Mouse (Mus musculus) brown adipose tissue, adult 24 weeks (tissue): ENCODE data around the gene Plcl2. TPM values are rescaled to one million over a fixed set of nuclear protein-coding genes. Genes with fewer than 3 reads are reported as not detected.
A peak's percentile ranks its signal among the peaks of the same experiment; 100 is the strongest.

Source experiments
- H3K27ac ChIP-seq: fragments of 200-500 bp; replicated peaks from 2 replicates; pipeline ENCODE4 v1.5.1; 2012; ENCODE audit warnings: low read depth, mild to moderate bottlenecking, low read length
- H3K4me1 ChIP-seq: fragments of 200-500 bp; 2 replicates; pipeline ENCODE4 v1.6.1; 2012; ENCODE audit warnings: low read length, mixed read lengths; ENCODE audit not compliant: control insufficient read depth, insufficient read depth, insufficient read length
- H3K4me3 ChIP-seq: fragments of 200-500 bp; 2 replicates; pipeline ENCODE4 v1.5.1; 2012; ENCODE audit warnings: low read depth, mild to moderate bottlenecking, low read length, moderate library complexity; ENCODE audit not compliant: insufficient read depth
- polyA plus RNA-seq: library from polyadenylated mRNA; stranded (reverse); fragments of >200 nt; gene quantifications from 2 replicates; pipeline ENCODE4 v1.2.4, GENCODE M21; 2012; ENCODE audit not compliant: missing spikeins, insufficient read depth, insufficient read length

Gene Plcl2
- polyA plus RNA-seq, 1 experiment: 1.5 TPM

DNA sequence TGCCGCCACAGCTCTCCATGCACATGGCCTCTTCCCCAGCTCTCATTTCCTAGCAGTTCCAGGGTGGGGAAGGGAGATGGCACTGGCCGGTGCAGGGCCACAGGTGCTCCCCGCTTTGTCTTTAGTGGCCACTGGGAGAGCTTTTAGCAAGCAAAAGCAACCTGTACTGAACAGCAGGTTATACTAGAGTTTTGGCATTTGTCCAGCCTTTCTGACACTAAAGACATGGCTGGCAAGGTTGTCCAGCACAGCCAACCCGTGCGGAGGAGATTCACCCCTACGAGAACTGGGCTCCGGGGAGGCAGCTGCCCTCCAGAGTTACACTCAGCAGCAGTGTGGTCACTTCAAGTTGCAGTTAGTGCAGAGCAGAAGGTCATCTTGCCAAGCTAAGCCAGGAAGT lies 224.2 kb downstream of the Plcl2 start:
- H3K4me1 ChIP-seq: 0 out of 2 replicates have a peak, but pooled peaks cover 6% of the 10 kb centered on the region
- no peak overlapping the region for H3K4me3 ChIP-seq
- no peak overlapping the region for H3K27ac ChIP-seq

DNA sequence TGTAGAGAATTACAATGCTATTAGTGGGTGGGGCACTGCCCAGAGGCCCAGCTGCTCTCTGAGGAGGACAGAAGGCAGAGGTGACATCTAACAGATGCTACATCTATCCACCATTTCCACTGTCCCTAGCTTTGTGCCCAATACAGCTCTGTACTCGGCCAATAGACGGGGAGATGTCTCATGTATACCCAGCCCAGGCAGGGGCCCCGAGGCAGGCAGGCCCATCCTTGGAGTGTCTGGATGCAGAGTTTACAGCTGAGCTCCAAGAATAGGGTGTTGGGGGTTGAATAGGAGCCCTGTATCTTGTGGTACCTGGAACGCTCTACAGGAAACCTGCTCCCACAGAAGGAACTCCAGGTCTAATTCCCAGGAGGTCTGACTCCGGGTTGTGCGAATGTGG lies 225.6 kb downstream of the Plcl2 start:
- H3K27ac ChIP-seq: peak overlapping the region; percentile 49
- H3K4me1 ChIP-seq: 0 out of 2 replicates have a peak, but pooled peaks cover 6% of the 10 kb centered on the region
- H3K4me3 ChIP-seq: no peak overlapping the region

DNA sequence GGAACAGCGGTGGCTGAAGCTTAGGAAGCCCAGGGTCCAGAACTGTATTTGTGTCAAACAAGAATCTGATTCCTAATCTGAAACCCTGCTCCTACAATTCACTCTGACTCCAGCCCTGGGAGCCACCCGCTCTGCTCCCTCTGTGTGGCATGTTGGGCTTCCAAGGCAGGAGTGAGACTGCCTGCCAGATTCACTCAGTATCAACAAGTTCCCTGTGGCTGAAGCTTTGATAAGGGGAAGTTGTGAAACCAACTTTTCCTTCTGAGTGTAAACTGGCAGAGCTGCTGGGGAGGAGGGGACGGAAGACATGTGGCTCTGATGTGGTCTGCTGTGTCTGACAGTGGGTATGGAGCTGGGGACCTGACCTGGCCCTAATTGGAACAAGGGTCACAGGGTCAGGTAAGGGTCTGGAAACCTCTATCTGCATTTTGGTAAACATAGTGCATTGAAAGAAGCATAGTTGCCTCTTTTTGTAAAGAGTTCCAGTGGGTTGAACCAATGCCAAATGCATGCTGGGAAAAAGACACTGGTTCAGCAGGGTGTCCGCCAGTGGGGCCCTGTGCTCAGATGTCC lies 226.3 kb downstream of the Plcl2 start:
- H3K27ac ChIP-seq: peak overlapping the region; percentile 65
- no peak overlapping the region for H3K4me3 ChIP-seq
- H3K4me1 ChIP-seq: 0 out of 2 replicates have a peak, but pooled peaks cover 6% of the 10 kb centered on the region

DNA sequence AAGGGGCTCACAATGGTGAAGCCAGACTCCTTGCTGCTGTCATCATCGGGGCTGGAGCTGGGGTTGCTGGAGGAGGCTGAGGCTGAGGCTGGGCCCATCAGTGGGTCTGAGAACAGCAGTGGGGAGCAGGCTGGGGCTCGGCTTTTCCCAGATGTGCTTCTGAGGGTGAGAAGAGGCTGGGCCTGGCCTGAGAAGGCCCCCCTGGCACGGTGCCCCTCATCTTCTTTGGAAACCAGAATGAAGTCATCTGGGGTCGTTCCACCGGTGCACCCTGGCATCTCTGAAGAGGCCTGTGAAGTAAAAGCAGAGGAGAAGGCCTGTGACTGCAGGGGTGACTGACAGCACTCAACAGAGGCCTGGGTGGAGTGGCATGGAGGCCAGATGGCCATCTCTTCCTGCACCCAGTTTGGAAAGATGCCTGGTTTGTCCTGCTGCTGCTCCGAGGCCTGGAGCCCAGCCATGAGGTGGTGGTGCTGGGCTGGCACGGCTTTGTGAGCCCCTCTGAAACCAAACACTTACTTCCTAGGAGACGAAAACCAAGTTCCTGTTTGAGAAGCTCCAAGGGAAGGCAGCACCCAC lies 226.8 kb downstream of the Plcl2 start:
- peak overlapping the region; percentile 65 for H3K27ac ChIP-seq
- 0 out of 2 replicates have a peak, but pooled peaks cover 6% of the 10 kb centered on the region for H3K4me1 ChIP-seq
- H3K4me3 ChIP-seq: no peak overlapping the region

DNA sequence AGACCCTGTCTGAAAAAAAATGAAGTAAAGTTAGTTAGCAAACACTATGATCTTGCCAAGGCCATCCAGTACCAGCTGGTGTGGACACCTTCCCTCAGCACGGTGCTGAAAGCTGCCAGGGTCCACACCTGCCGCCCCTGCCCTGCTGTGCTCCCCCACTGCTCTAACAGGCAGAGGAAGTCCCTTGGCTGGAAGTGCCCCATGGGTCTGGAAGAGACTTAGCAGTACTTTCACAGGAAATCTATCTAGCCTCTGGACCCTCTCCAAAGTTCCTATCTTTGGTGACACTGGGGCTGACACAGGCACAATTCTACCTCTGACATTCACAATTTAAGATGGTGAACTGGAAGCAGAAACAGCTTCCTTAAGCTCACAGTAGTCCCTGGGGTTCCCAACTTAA lies 227.9 kb downstream of the Plcl2 start:
- Histone ChIP-seq H3K4me1 (0 out of 2 replicates have a peak, but pooled peaks cover 4% of the 10 kb centered on the region), H3K4me3 (no peak overlapping the region), H3K27ac (no peak overlapping the region)

Other genes starting within 250 kb of the Plcl2 start
- not detected in 2 replicates for gene Dazl, start 215.8 kb upstream of the Plcl2 start, polyA plus RNA-seq